Mouse (Mus musculus) MEL (cell line): ENCODE results near the gene Map3k1.

Experiments
- CTCF ChIP-seq, 3 experiments: IDR thresholded peaks in 2 of 3; conservative IDR thresholded peaks in 1 of 3; 2 replicates each; pipeline ENCODE4 v1.5.1; 2011 to 2012; ENCODE audit warnings: low read length in 3 of 3, low read depth in 2 of 3, mild to moderate bottlenecking in 2 of 3, improper control_type of control experiment in 1 of 3, inconsistent platforms in 1 of 3, mixed read lengths in 1 of 3, moderate library complexity in 1 of 3; ENCODE audit not compliant: control insufficient read depth in 1 of 3, insufficient read depth in 1 of 3, poor library complexity in 1 of 3, severe bottlenecking in 1 of 3
- HCFC1 ChIP-seq: IDR thresholded peaks from 2 replicates; pipeline ENCODE4 v1.6.1; 2012; ENCODE audit warnings: low read depth, mild to moderate bottlenecking, inconsistent platforms, low read length, improper control_type of control experiment, moderate library complexity
- NELFE ChIP-seq: IDR thresholded peaks from 2 replicates; pipeline ENCODE4 v1.6.1; 2011; ENCODE audit warnings: low read depth, low read length, improper control_type of control experiment
- POLR2A ChIP-seq, 2 experiments: IDR thresholded peaks; 2 replicates each; pipeline ENCODE4 v1.6.1; 2011 to 2012; ENCODE audit warnings: low read length in 2 of 2, mild to moderate bottlenecking in 2 of 2, control low read depth in 1 of 2, improper control_type of control experiment in 1 of 2, low read depth in 1 of 2, moderate library complexity in 1 of 2; ENCODE audit not compliant: control insufficient read depth in 1 of 2, insufficient read depth in 1 of 2, poor library complexity in 1 of 2
- POLR2AphosphoS2 ChIP-seq: IDR thresholded peaks from 2 replicates; pipeline ENCODE4 v1.6.1; 2011; ENCODE audit warnings: low read length, improper control_type of control experiment

DNA sequence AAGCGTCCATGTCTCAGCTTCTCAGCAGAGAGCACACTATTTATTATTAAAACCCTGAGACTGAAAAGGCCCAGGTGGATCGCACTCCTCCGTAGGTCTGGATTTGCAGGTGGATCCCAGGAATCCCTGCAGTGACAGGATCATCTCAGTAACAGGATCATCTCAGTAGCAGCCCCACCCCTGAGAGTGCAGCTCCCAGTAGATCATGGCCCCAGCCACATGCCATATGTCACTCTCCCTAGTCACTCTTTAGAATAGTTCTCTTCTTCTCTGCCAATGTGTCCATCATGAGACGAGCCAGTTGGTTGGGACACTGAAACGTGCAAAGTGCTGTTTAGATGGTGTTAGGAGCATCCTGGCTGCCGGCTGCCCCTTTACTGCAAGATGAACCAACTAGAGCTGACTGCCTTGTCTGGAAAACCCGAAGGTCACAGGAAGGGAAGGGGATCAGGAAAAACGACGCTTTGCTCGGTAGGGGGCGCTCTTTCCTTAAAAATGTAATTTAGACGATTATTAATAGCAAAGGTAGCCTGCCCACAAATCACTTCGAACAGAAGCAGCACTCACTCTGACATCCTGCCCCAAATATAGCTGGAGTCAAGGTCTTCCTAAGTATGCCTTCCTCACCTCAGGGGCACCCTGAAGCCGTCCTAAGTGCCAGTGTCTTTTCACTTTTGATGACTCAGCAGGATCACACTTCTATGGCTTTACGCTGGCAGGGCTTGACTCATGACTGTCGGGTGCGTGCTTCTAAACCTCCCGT is 20.8 kb downstream of the Map3k1 start:
- no peak for TF ChIP-seq POLR2AphosphoS2
- TF ChIP-seq CTCF (IDR thresholded peaks at IDR 0.05 in 2 of 3, conservative IDR thresholded peaks at IDR 0.05 in 1 of 3; ENCODE audit: control insufficient read depth in 1 of 3, insufficient read depth in 1 of 3, low read depth in 2 of 3, low read length in 3 of 3, poor library complexity in 1 of 3, severe bottlenecking in 1 of 3): peak; percentile 62 to 90 (median 65)
- no peak for TF ChIP-seq NELFE
- TF ChIP-seq HCFC1: no peak
- TF ChIP-seq POLR2A (IDR thresholded peaks at IDR 0.05; ENCODE audit: control insufficient read depth in 1 of 2, insufficient read depth in 1 of 2, low read depth in 1 of 2, low read length in 2 of 2, poor library complexity in 1 of 2): no peak
